Mouse (Mus musculus) gastrocnemius, postnatal 25 days (tissue): ENCODE measurements around the gene Mrpl2. TPM values are rescaled to one million over a fixed set of nuclear protein-coding genes. Genes with fewer than 3 reads are reported as not detected.

Experiments used
- DNase-seq: peaks from one replicate; pipeline ENCODE4 v3.0.0; 2022
- total RNA-seq, 2 experiments: library from RNA; stranded (reverse); gene quantifications; 1 replicate in 1 of 2; 2 replicates in 1 of 2; pipeline ENCODE4 v1.2.3; 2021

Mrpl2 gene
- total RNA-seq, 2 experiments from 2014 or later: 99.2 to 110 TPM

GRCm38 (mm10) chr17:46667712-46668111, 21.7 kb downstream of the Mrpl2 start:
- no peak for DNase-seq

GRCm38 (mm10) chr17:46669911-46670310, 23.9 kb downstream of the Mrpl2 start:
- no peak for DNase-seq

GRCm38 (mm10) chr17:46673850-46674529, 28.0 kb downstream of the Mrpl2 start, which contains the start of gene Rrp36:
Gene Rrp36, minus strand, starts transcription at chr17:46674352.
- DNase-seq: peak; percentile 91

GRCm38 (mm10) chr17:46674530-46675283, 28.7 kb downstream of the Mrpl2 start:
- DNase-seq: no peak

GRCm38 (mm10) chr17:46678416-46678815, 32.4 kb downstream of the Mrpl2 start, which contains the start of gene Mea1:
Gene Mea1, plus strand, starts transcription at chr17:46678793.
- DNase-seq: peak; percentile 79

- peak; percentile 72 for DNase-seq
These were observed 32.9 kb downstream of the Mrpl2 start for GRCm38 (mm10) chr17:46678911-46679310.

- no peak for DNase-seq
These were observed 34.1 kb downstream of the Mrpl2 start for GRCm38 (mm10) chr17:46679843-46680759.

GRCm38 (mm10) chr17:46680760-46681373, 34.8 kb downstream of the Mrpl2 start, which contains the start of gene Klhdc3:
Gene Klhdc3, minus strand, starts transcription at chr17:46680914.
- peak; percentile 98 for DNase-seq

GRCm38 (mm10) chr17:46681466-46682118, 35.6 kb downstream of the Mrpl2 start:
- no peak for DNase-seq

GRCm38 (mm10) chr17:46682654-46683389, 36.8 kb downstream of the Mrpl2 start:
- no peak for DNase-seq

- no peak for DNase-seq
These were observed 39.9 kb downstream of the Mrpl2 start for GRCm38 (mm10) chr17:46685913-46686312.

GRCm38 (mm10) chr17:46690665-46691064, 44.6 kb downstream of the Mrpl2 start:
- DNase-seq: no peak

- no peak for DNase-seq
These were observed 45.4 kb downstream of the Mrpl2 start for GRCm38 (mm10) chr17:46691390-46691789.

- no peak for DNase-seq
These were observed 48.6 kb downstream of the Mrpl2 start for GRCm38 (mm10) chr17:46694517-46695063.

- DNase-seq: no peak
These were observed 52.5 kb downstream of the Mrpl2 start for GRCm38 (mm10) chr17:46698515-46698914.

- DNase-seq: no peak
These were observed 53.2 kb downstream of the Mrpl2 start for GRCm38 (mm10) chr17:46699245-46699644.
